Mouse (Mus musculus) lung, embryonic 15.5 days (tissue): ENCODE measurements at regions not wholly inside any gene's neighbourhood (a gene's known extent, or its start where the extent isn't known, plus 50 kb on each side); places are given as distances from the start of the nearest gene placed in this dataset.

Source experiments
- ATAC-seq: fragments of 200-750 bp; cut with Nextera tagmentation; 2 replicates; pipeline ENCODE4 v1.8.0; 2017; ENCODE audit warnings: moderate number of reproducible peaks, borderline replicate concordance; ENCODE audit not compliant: low FRiP score, low TSS enrichment; ENCODE audit errors: extremely low read depth
- H3K27ac ChIP-seq: fragments of 300-500 bp; sonication (generic); 2 replicates; pipeline ENCODE4 v1.5.1; 2015; ENCODE audit warnings: moderate library complexity, mild to moderate bottlenecking, inconsistent platforms
- H3K27me3 ChIP-seq: fragments of 300-500 bp; sonication (generic); 2 replicates; pipeline ENCODE4 v1.6.1; 2015; ENCODE audit warnings: inconsistent platforms
- H3K36me3 ChIP-seq: fragments of 300-500 bp; sonication (generic); 2 replicates; pipeline ENCODE4 v1.6.1; 2015; ENCODE audit warnings: inconsistent platforms
- H3K4me1 ChIP-seq: fragments of 300-500 bp; sonication (generic); 2 replicates; pipeline ENCODE4 v1.6.1; 2015; ENCODE audit warnings: inconsistent platforms
- H3K4me2 ChIP-seq: fragments of 300-500 bp; sonication (generic); 2 replicates; pipeline ENCODE4 v1.6.1; 2015; ENCODE audit warnings: inconsistent platforms, mild to moderate bottlenecking, moderate library complexity
- H3K4me3 ChIP-seq: fragments of 300-500 bp; sonication (generic); 2 replicates; pipeline ENCODE4 v1.5.1; 2015; ENCODE audit warnings: mild to moderate bottlenecking, inconsistent platforms
- H3K9ac ChIP-seq: fragments of 300-500 bp; sonication (generic); 2 replicates; pipeline ENCODE4 v1.6.1; 2015; ENCODE audit warnings: inconsistent platforms
- H3K9me3 ChIP-seq: fragments of 300-500 bp; sonication (generic); 2 replicates; pipeline ENCODE4 v1.6.1; 2016; ENCODE audit warnings: inconsistent platforms
- WGBS: fragments of 180-500 bp; shearing (Covaris S2); methylation state at CpG from one replicate; pipeline ENCODE4 v1.1.7; 2015; 5-methylcytosine and 5-hydroxymethylcytosine counted together

DNA sequence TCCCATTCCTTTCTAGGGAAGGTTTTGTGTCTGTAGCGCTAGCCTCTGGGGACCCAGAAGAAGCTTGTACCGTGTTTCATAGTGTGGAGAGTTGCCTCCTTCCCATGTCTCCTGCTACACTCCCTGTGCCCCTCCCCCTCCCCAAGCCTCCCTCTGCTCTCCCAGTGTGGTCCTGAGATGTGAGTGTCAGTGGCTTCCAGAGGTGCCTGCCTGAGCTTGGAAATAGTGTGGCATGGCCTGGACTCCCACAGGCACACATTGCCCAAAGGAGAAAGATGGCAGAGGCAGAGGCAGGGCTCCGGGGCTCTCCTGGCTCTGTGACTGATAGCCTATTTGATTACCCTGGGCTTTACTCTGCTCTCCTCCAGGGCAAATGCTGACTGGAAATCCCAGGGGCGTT is 110.0 kb upstream of the Ret start:
- H3K9ac ChIP-seq = no peak overlapping the region
- H3K27ac ChIP-seq = no peak overlapping the region
- no peak overlapping the region for H3K4me3 ChIP-seq
- 33% methylated on average over 4 of the region's 4 CpGs for WGBS
- H3K9me3 ChIP-seq = no peaks in the 10 kb centered on the region
- no peaks in the 10 kb centered on the region for H3K36me3 ChIP-seq
- no peaks in the 10 kb centered on the region for H3K4me1 ChIP-seq
- no peaks in the 10 kb centered on the region for H3K27me3 ChIP-seq
- ATAC-seq = no peak
- no peak overlapping the region for H3K4me2 ChIP-seq

- no peak overlapping the region for H3K4me2 ChIP-seq
- no peaks in the 10 kb centered on the region for H3K4me1 ChIP-seq
- ATAC-seq = no peak
- H3K27me3 ChIP-seq = no peaks in the 10 kb centered on the region
- H3K4me3 ChIP-seq = no peak overlapping the region
- WGBS = 84% methylated on average over 3 of the region's 3 CpGs
- H3K36me3 ChIP-seq = no peaks in the 10 kb centered on the region
- no peak overlapping the region for H3K27ac ChIP-seq
- H3K9ac ChIP-seq = no peak overlapping the region
- no peaks in the 10 kb centered on the region for H3K9me3 ChIP-seq
These were observed 107.7 kb upstream of the Ret start for GRCm38 (mm10) chr6:118305209-118305608.

DNA sequence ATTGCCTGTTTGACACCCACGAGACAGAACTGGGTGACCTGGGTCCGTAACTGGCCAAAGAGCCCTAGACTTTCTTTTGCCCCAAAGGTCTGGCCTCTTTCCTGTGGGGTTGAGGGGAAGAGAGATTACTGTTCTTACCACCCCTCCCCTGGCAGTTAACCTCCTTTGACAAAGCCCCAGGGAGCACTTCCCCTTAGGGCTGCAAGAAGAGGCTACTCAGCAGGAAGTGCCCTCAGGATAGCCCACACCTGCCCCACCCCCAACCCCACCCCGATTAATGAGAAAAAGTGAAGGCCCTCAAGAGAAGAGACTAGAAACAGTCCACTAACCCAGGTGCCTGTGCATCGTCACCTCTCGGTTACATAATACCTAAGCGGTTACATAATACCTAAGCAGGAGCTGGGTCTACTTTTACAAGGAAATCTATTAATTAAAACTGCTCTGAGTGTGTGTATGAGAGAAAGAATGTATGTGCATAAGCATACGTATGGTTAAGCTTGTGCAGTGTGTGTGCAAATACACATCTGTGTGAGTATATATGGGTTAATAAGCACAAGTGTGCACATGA is 105.3 kb upstream of the Ret start:
- WGBS = 50% methylated on average over 7 of the region's 7 CpGs
- no peaks in the 10 kb centered on the region for H3K27me3 ChIP-seq
- H3K9me3 ChIP-seq = no peaks in the 10 kb centered on the region
- ATAC-seq = no peak
- H3K36me3 ChIP-seq = no peaks in the 10 kb centered on the region
- no peak overlapping the region for H3K9ac ChIP-seq
- H3K4me1 ChIP-seq = no peaks in the 10 kb centered on the region
- no peak overlapping the region for H3K4me2 ChIP-seq
- H3K4me3 ChIP-seq = no peak overlapping the region
- no peak overlapping the region for H3K27ac ChIP-seq

DNA sequence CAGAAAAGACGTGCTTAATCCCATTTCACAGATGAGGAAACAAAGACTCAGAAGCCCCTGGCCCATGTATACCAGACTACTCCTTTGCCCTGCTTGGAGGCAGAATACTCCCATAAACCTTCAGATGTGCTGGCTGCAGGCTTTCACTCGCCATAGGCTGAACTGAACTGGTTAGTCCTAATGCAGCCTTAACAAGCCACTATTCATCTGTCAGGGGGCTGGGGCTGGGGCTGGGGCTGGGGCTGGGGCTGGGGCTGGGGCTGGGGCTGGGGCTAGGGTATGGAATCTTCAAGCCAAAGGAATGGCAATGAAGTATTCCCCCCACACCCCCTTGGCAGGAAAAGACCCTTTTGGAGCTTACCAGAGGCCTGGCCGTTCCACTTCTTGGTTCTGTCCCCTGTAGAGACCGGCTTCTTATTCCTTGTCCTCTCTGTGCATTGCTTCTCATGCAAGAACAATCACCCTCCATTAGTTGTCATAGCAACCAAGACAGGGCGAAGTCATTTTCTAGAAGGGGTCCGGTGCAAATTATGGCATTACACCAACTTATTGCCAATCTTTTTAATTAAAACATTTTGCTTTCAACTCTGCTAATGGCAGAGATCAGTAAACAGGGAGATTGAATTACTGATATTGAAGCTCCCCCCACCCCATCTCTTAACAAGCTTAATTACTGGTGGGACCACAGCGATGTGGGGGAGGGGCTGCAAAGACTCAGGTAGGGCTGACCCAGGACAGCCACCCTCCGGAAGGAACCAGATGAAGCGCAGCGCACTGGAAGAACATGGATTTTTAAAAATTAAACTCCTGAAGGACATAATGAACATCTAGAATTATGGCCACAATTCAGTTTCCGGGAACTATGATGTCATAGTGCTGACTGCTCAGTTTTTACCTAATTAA is 104.6 kb upstream of the Ret start:
- H3K9me3 ChIP-seq = no peaks in the 10 kb centered on the region
- no peaks in the 10 kb centered on the region for H3K4me1 ChIP-seq
- 67% methylated on average over 11 of the region's 11 CpGs for WGBS
- no peak overlapping the region for H3K4me3 ChIP-seq
- no peaks in the 10 kb centered on the region for H3K36me3 ChIP-seq
- no peak overlapping the region for H3K9ac ChIP-seq
- no peak overlapping the region for H3K27ac ChIP-seq
- H3K4me2 ChIP-seq = no peak overlapping the region
- no peak for ATAC-seq
- no peaks in the 10 kb centered on the region for H3K27me3 ChIP-seq

GRCm38 (mm10) chr6:118300781-118301180 is 103.3 kb upstream of the Ret start:
- no peak overlapping the region for H3K27ac ChIP-seq
- WGBS = 31% methylated on average over 6 of the region's 6 CpGs
- H3K27me3 ChIP-seq = no peaks in the 10 kb centered on the region
- no peaks in the 10 kb centered on the region for H3K36me3 ChIP-seq
- H3K4me2 ChIP-seq = no peak overlapping the region
- H3K4me1 ChIP-seq = no peaks in the 10 kb centered on the region
- no peak for ATAC-seq
- H3K9me3 ChIP-seq = no peaks in the 10 kb centered on the region
- no peak overlapping the region for H3K9ac ChIP-seq
- H3K4me3 ChIP-seq = no peak overlapping the region

- H3K9ac ChIP-seq = no peak overlapping the region
- H3K27ac ChIP-seq = no peak overlapping the region
- H3K9me3 ChIP-seq = no peaks in the 10 kb centered on the region
- no peak overlapping the region for H3K4me3 ChIP-seq
- H3K36me3 ChIP-seq = no peaks in the 10 kb centered on the region
- 80% methylated on average over 8 of the region's 8 CpGs for WGBS
- H3K4me2 ChIP-seq = no peak overlapping the region
- H3K27me3 ChIP-seq = no peaks in the 10 kb centered on the region
- no peak for ATAC-seq
- H3K4me1 ChIP-seq = no peaks in the 10 kb centered on the region
These were observed 100.1 kb upstream of the Ret start for GRCm38 (mm10) chr6:118297576-118297975.

DNA sequence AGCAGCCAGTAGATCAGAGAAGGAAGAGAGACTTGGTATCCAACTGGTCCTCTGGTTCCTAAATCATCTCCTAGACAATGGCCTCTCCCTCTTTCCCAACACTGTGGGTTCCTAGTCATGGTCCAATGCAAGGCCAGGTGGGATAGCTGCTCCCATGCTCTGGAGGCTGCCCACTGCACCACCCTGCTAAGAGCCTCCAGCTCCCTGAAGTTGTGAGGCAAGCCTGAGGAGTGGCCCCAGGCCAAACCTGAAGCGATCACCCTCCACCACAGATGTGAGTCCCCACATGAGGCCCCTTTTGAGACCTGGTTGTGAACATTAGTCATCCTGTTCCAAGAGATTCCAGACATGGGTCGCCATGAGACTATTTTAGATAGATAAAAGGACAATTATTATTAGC is 96.5 kb upstream of the Ret start:
- H3K9ac ChIP-seq = no peak overlapping the region
- H3K27ac ChIP-seq = no peak overlapping the region
- no peaks in the 10 kb centered on the region for H3K36me3 ChIP-seq
- H3K27me3 ChIP-seq = no peaks in the 10 kb centered on the region
- H3K9me3 ChIP-seq = no peaks in the 10 kb centered on the region
- no peak overlapping the region for H3K4me2 ChIP-seq
- WGBS = 67% methylated on average over 2 of the region's 2 CpGs
- no peak for ATAC-seq
- no peaks in the 10 kb centered on the region for H3K4me1 ChIP-seq
- H3K4me3 ChIP-seq = no peak overlapping the region

DNA sequence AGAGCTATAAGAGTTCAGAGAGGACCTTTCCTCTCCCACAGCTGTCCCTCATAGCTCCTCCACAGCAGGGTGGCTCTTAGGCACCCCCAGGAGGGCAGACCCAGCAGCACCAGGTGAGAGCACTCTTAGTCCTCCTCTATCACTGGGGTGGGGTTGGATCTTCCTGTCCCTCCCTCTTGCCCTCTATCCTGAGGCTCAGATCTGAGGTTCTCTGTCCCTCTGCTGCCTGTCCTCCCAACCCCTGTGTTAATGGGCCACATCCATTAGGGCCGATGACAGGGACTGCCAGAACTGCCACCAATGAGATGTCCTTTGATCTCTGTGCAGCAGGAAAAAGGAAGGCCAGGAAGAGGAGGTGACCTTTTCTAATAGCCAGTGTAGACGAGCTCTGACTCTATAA is 95.4 kb upstream of the Ret start:
- no peak overlapping the region for H3K4me2 ChIP-seq
- no peak for ATAC-seq
- H3K9me3 ChIP-seq = no peaks in the 10 kb centered on the region
- H3K4me1 ChIP-seq = no peaks in the 10 kb centered on the region
- no peaks in the 10 kb centered on the region for H3K27me3 ChIP-seq
- H3K4me3 ChIP-seq = no peak overlapping the region
- no peaks in the 10 kb centered on the region for H3K36me3 ChIP-seq
- H3K27ac ChIP-seq = no peak overlapping the region
- H3K9ac ChIP-seq = no peak overlapping the region
- WGBS = 23% methylated on average over 2 of the region's 2 CpGs

- no peaks in the 10 kb centered on the region for H3K27me3 ChIP-seq
- no peaks in the 10 kb centered on the region for H3K4me1 ChIP-seq
- H3K4me3 ChIP-seq = no peak overlapping the region
- WGBS = 63% methylated on average over 2 of the region's 2 CpGs
- H3K4me2 ChIP-seq = no peak overlapping the region
- H3K27ac ChIP-seq = no peak overlapping the region
- H3K36me3 ChIP-seq = no peaks in the 10 kb centered on the region
- H3K9ac ChIP-seq = no peak overlapping the region
- ATAC-seq = no peak
- H3K9me3 ChIP-seq = no peaks in the 10 kb centered on the region
These were observed 94.8 kb upstream of the Ret start for GRCm38 (mm10) chr6:118292272-118292671.

GRCm38 (mm10) chr6:118291426-118291825 is 93.9 kb upstream of the Ret start:
- Histone ChIP-seq H3K27ac (no peak overlapping the region), H3K27me3 (no peaks in the 10 kb centered on the region), H3K4me1 (no peaks in the 10 kb centered on the region), H3K4me2 (no peak overlapping the region), H3K36me3 (no peaks in the 10 kb centered on the region), H3K4me3 (no peak overlapping the region), H3K9me3 (no peaks in the 10 kb centered on the region), H3K9ac (no peak overlapping the region)
- ATAC-seq = no peak
- 68% methylated on average over 2 of the region's 2 CpGs for WGBS

DNA sequence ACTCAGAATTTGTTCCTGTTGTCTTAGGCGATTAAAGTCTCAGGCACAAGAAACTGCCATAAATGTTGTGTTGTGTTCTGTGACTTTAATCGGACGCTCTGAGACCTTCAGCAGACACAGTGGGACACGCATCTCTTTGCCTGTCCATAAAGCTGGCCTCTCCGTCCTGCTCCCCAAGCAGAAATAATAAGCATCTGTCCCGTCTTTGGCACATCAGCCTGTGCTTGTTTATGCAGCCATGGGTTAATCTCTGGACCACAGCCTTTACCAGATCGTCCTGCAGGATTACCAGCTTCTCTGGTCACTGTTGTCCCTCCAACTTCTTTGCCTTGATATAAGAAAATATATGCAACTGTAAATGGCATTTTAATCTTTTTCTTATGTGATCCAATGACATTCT is 87.7 kb upstream of the Ret start:
- WGBS = 66% methylated on average over 7 of the region's 7 CpGs
- H3K9me3 ChIP-seq = no peaks in the 10 kb centered on the region
- H3K27me3 ChIP-seq = no peaks in the 10 kb centered on the region
- H3K36me3 ChIP-seq = no peaks in the 10 kb centered on the region
- ATAC-seq = no peak
- no peak overlapping the region for H3K4me2 ChIP-seq
- H3K4me3 ChIP-seq = no peak overlapping the region
- H3K27ac ChIP-seq = no peak overlapping the region
- no peak overlapping the region for H3K9ac ChIP-seq
- no peaks in the 10 kb centered on the region for H3K4me1 ChIP-seq

DNA sequence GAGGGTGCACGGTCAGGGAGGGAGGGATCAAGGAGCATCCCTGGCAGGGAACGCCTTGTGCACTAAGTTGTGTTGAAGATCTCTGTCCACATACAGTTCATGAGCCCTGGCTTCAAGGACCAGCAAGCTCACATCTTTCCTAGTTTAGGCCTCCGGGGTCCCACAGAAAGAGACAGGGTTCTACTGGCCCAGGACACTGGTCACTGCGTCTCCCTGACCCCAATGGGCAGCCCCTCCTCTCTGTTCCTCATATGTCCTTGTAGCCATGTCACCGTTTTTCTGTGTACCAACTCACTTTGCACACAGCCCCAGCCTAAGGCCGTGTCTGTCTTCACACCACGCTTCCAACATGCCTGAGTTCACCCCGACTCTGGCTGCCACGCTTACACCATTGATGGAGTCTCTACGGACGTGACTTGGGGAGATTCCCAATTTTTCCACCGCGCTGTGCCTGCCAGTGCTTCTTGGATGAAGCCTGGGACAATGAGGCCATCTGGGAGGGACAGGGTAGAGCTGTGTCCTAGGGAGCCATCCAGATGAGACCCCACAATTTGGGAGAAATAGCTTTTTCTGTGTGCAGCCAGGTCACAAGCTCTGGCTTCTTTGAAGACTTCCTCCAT is 86.5 kb upstream of the Ret start:
- no peaks in the 10 kb centered on the region for H3K4me1 ChIP-seq
- H3K27ac ChIP-seq = no peak overlapping the region
- H3K4me2 ChIP-seq = no peak overlapping the region
- H3K27me3 ChIP-seq = no peaks in the 10 kb centered on the region
- H3K9ac ChIP-seq = no peak overlapping the region
- H3K36me3 ChIP-seq = no peaks in the 10 kb centered on the region
- WGBS = 81% methylated on average over 13 of the region's 13 CpGs
- H3K4me3 ChIP-seq = no peak overlapping the region
- no peaks in the 10 kb centered on the region for H3K9me3 ChIP-seq
- ATAC-seq = no peak
